Mouse (Mus musculus) bone marrow macrophage, adult 2 months (primary cell): Measurements from ENCODE around the gene Ppp1r12a.
"Not testable (repeated sequence)": the region's sequence is repeated elsewhere in the genome, so short reads cannot be mapped to it uniquely, and the experiment has no call there.

ENCODE experiments used
- CTCF ChIP-seq: IDR thresholded peaks from 2 replicates; pipeline ENCODE4 v1.5.1; 2012; ENCODE audit warnings: low read depth, mild to moderate bottlenecking, low read length, moderate library complexity
- POLR2A ChIP-seq: IDR thresholded peaks from 2 replicates; pipeline ENCODE4 v1.6.1; 2012; ENCODE audit warnings: mild to moderate bottlenecking, low read depth, low read length, borderline replicate concordance

- not testable (repeated sequence) for TF ChIP-seq POLR2A, CTCF
Measured at GRCm38 (mm10) chr10:108281099-108281498, 119.1 kb downstream of the Ppp1r12a start.
